Comparison of ENCODE assay signal across 19 mouse cellular contexts in genomic region chr3:13250721-13251120, GRCm38 (mm10).
DNase-seq lines count a peak whose midpoint lies in the region; TF ChIP-seq lines count a peak whose summit lies in the region.
"Had no signal": no experiment of that assay in that cellular context is flagged by ENCODE, and none has a peak within 500 bp of the region (broad histone marks: within the 10 kb centered on the region; RNA-seq: fewer than 3 reads in every experiment).

No protein-coding gene starts in this region.

- no peak for TF ChIP-seq CTCF in ES-Bruce4 (IDR thresholded peaks at IDR 0.05; ENCODE audit: low read depth, low read length)

- H3K4me3 ChIP-seq in ES-Bruce4 (ENCODE audit: low read depth, low read length): no peak overlapping the region
- H3K4me3 ChIP-seq: embryonic facial prominence, embryonic 10.5 days; embryonic facial prominence, embryonic 12.5 days; forebrain, embryonic 12.5 days had no signal

- TF ChIP-seq EP300 in ES-Bruce4 (IDR thresholded peaks at IDR 0.05; ENCODE audit: insufficient read depth, low read depth, low read length): 0 out of 2 replicates have a peak, but pooled peaks have one; percentile 36

- H3K27me3 ChIP-seq in ES-Bruce4 (ENCODE audit: control insufficient read depth, insufficient read depth, low read length, poor library complexity, severe bottlenecking): no peaks in the 10 kb centered on the region
- H3K27me3 ChIP-seq: embryonic facial prominence, embryonic 12.5 days; forebrain, embryonic 12.5 days; Patski had no signal

- TF ChIP-seq POLR2A in ES-Bruce4 (IDR thresholded peaks at IDR 0.05; ENCODE audit: insufficient read depth, low read length): no peak

- H3K4me1 ChIP-seq in ES-Bruce4 (ENCODE audit: control insufficient read depth, insufficient read depth, low read length): no peaks in the 10 kb centered on the region
- H3K4me1 ChIP-seq: embryonic facial prominence, embryonic 10.5 days; embryonic facial prominence, embryonic 12.5 days; forebrain, embryonic 12.5 days had no signal

- no peak overlapping the region for H3K9ac ChIP-seq in ES-Bruce4 (ENCODE audit: low read depth, poor library complexity, severe bottlenecking)
- H3K9ac ChIP-seq: embryonic facial prominence, embryonic 12.5 days; forebrain, embryonic 12.5 days had no signal

- H3K36me3 ChIP-seq in ES-Bruce4 (ENCODE audit: control insufficient read depth, insufficient read depth, low read length, poor library complexity, severe bottlenecking): no peaks in the 10 kb centered on the region
- H3K36me3 ChIP-seq: embryonic facial prominence, embryonic 10.5 days; embryonic facial prominence, embryonic 12.5 days; forebrain, embryonic 12.5 days; G1E had no signal

- no peak overlapping the region for H3K27ac ChIP-seq in ES-Bruce4 (ENCODE audit: insufficient read depth, low read length)
- H3K27ac ChIP-seq: embryonic facial prominence, embryonic 10.5 days; embryonic facial prominence, embryonic 12.5 days; forebrain, embryonic 12.5 days had no signal

- H3K9me3 ChIP-seq in ES-Bruce4 (replicated peaks; ENCODE audit: control insufficient read depth, insufficient read depth, low read length, poor library complexity, severe bottlenecking): no peaks in the 10 kb centered on the region
- H3K9me3 ChIP-seq: embryonic facial prominence, embryonic 10.5 days; embryonic facial prominence, embryonic 12.5 days; forebrain, embryonic 12.5 days; G1E had no signal

- peak; percentile 82 for DNase-seq in ES-CJ7 (ENCODE audit: low read depth, low spot score)
- peak; percentile 69 for DNase-seq in R1 (ENCODE audit: low read depth, low spot score)
- no peak for DNase-seq in spleen, postnatal 4 days (ENCODE audit: low spot score in 2 of 2)
- no peak for DNase-seq in adrenal gland, adult 18-20 months (ENCODE audit: low spot score in 2 of 2)
- no peak for DNase-seq in adrenal gland, adult (ENCODE audit: inconsistent age in 2 of 2, low spot score in 1 of 2)
- DNase-seq: adrenal gland, adult 8-10 months; adrenal gland, postnatal 14 days; adrenal gland, postnatal 36 days; cerebellum, adult 11-12 months; cerebellum, adult 2 months; cerebellum, adult 9-10 months; cerebellum, postnatal 10 days; cerebellum, postnatal 25 days had no signal

Comparison
In these comparisons a context has a peak if more than half of its experiments do, and no peak if none do; other contexts are left out.
1. DNase-seq: peak in ES-CJ7 (single experiment) and R1 (single experiment); none in spleen, postnatal 4 days (0 of 2), adrenal gland, adult 18-20 months (0 of 2) and adrenal gland, adult (0 of 2).